Mouse (Mus musculus): Measurements from ENCODE around the gene Cntnap2.

DNA sequence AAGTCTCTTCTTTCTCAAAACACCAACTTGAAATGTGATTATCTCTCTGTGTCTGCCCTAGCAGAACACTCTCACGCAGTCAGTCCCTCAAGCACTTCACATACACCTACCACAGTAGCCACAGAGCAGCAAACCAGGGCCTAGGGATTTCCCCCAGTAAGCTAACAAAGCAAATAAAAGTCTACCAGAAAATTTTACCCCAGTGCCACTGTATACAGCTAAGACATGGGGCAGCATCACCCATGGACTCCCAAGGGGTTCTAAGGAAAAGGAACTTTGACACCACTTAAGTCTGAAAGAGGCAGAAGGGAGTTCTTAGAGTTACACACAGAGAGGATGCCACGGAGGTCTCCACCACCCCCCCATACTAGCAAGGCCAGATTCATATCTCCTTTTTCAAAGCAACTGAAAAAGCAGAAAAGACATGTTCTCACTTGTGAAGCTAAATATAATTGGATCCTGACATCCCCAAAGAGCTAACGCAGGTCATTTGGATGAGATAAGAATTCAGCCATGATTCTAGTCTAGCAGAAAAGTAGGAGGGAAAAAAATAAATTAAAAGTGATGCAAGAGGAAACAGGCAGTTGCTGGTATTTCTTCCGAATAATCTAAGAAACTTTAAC, 1967.0 kb downstream of the Cntnap2 start:
- TF ChIP-seq CTCF (conservative IDR thresholded peaks at IDR 0.05; ENCODE audit: low read length) (no peak), NANOG (IDR thresholded peaks at IDR 0.05; ENCODE audit: borderline replicate concordance, low read length) (no peak)
